Mouse (Mus musculus) urinary bladder, postnatal 10 days (tissue): ENCODE results near the gene Zbed4.
"Not testable (repeated sequence)": the region's sequence is repeated elsewhere in the genome, so short reads cannot be mapped to it uniquely, and the experiment has no call there.

ENCODE experiments used
- DNase-seq: peaks from one replicate; pipeline ENCODE4 v3.0.0; 2022; ENCODE audit warnings: low spot score

Gene Zbed4

DNA sequence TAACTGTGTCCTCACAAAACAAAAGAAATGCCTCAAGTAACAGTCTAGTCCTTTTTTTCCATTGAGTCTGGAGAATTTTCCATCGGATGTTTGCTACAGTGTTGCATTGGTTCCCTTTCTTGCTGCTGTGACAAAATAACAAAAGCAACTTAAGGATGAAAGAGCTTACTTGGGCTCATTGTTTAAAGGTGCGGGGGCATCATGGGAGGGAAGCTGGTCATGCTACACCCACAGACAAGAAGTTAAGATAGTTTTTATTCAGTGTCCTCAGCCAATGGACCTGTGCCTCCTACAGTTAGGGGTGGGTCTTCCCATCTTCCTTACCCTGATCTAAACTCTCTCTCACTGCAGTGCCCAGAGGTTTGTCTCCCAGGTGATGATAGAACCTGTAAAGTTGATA, 13.0 kb upstream of the Zbed4 start:
- DNase-seq, result no peak

DNA sequence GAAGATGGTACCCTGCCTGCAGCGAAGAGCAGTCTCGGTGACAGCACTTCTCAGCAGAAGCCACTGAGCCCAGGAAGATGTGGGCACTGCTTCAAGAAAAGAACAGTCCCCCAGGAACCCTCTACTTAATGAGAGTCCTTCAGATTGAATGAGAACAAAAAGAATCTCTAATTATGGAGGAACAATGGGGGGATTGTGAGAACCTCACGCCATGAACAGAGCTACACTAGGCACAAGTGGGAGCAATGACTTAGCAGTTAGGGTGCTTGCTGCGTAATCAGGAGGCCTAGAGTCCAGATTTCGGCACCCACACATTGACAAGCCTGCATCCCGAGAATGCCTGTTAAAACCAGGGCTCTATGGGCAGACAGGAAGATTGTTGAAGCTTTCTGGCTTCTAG, 10.1 kb upstream of the Zbed4 start:
- no peak for DNase-seq

DNA sequence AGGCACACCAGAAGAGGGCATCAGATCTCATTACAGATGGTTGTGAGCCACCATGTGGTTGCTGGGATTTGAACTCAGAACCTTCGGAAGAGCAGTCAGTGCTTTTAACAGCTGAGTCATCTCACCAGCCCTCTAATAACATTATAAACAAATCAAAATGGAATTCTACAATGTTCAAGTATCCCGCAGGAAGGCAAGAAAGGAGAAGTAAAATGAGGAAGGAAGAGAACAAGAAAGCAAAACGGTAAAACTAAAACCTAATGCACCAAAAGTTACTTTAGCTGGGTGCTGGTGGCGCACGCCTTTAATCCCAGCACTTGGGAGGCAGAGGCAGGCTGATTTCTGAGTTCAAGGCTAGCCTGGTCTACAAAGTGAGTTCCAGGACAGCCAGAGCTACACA, 8.1 kb upstream of the Zbed4 start:
- DNase-seq, result not testable (repeated sequence)

DNA sequence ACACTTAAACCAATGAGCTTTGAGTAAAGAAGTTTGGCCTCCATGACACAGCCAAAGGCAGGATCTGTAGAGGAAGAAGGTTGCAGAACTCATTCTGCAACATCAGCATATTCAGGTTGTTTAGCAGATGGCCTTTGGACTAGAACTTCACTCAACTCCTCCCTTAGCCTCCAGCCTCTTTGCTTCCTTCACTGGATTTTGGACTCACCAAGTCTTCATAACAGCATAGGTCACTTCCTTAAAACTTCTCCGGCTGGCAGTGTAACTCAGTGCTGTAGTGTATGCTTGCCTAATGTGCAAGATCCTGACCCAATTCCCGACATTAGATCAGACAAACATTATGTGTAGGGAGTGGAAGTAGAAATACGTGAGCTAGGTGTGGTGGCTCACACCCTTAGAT, 6.1 kb upstream of the Zbed4 start:
- DNase-seq, result no peak

DNA sequence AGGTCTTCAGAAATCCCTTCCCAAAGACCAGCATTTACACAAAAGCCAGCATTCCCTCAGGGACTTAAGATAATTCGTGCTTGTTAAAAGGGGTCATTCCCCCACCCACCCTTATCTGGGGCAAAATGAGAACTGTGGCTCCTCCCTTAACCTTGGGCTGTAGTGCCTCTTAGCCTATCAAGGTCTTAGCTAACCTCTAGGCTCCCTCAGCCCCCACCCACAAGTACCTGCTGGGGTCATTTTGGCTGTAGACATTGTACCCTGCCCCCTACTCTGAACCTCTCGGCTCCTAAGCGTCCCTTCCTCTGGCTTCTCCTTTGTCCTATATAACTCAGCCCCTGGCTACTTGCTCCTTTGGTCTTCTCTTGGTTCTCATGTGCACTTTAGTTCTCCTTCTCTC, 5.5 kb upstream of the Zbed4 start:
- DNase-seq, result no peak

DNA sequence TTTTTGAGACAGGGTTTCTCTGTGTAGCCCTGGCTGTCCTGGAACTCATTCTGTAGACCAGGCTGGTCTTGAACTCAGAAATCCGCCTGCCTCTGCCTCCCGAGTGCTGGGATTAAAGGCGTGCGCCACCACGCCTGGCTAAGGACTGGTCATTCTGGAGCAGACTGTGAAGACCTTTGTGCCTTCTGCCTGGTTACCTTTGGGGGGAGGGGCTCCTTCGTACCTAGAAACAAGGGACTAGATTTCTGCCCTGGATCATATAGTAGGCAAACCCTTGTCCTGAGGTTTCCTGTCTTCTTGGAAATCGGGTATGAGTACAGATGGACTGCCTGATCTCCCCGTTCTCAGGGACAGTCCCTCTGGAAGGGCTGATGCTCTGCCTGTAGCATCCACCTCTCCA, 1.8 kb upstream of the Zbed4 start:
- not testable (repeated sequence) for DNase-seq

DNA sequence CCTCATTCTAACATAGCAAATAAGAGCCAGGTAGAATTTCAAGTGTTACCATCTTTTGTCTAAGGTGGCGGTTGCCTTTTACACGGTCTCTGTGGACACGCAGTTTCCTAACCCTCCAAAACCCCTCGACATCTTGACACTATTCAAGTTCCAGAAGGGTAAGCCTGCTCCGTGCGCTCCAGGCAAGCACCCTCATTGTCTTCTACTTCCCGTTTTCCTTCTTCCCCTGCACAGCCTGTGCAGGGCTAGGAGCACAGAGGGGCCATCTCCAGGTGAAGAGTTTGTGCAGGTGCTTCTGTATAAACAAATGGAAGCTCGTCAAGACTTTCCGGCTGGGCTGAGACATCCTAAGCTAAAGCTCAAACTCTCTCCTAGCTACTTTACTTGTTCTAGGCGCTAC, 1.4 kb upstream of the Zbed4 start:
- DNase-seq, result no peak

DNA sequence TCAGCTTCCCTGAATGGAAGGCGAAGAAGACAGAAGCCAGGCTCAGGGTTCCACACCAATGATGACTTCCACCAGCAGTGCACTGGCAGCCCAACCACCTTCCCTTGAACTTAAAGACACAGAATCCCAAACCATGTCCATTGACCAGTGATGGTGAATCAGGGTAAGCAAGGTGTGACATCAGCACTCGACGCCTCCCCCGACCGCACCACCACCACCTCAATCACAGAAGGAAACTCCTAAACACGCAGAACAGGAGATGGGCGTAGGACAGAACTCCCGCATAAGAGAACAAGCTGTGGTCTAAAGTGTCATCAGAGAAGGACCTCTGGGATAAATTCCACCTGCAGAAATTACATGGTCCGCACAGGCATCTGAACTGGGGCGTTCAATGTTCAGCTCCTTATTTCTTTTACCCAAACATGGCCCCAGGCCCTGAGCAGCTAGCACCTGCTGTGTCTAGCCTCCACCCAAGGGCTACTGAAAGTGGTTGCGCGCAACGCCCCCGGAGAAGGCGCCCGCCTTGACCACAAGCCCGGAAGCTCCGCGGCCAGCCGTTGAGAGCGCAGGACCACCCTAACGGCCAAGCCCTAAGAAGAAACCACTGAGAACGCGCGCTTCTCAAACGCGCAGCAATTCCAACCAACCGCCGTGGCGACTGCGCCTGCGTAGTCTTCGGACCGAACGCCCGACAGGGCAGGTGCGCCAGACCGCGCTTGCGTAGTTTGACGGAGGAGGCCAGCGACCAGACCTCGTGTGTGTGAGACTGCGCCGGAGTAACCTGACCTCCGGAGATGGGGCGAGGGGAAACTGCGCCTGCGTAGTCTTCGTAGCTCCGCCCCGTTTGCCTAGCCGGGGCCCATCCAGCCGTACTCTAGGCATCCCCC, 540 bp upstream of the Zbed4 start:
- DNase-seq, result peak; percentile 95

DNA sequence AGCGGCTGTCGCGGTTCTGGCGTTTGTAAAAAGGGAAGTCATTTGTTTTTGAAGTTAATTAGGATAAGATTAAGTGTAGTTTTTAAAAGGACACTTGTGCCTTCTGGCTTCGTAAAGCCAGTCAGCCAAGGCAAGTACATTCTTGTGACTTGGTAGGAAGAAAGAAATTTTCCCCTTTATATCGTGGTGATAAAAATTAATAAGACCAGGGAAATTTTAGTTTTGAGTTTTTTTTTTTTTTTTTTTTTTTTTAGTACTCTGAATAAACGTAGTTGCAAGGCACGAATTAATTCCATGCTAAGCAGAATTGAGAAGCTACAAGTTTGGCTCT, 908 bp downstream of the Zbed4 start:
- no peak for DNase-seq

DNA sequence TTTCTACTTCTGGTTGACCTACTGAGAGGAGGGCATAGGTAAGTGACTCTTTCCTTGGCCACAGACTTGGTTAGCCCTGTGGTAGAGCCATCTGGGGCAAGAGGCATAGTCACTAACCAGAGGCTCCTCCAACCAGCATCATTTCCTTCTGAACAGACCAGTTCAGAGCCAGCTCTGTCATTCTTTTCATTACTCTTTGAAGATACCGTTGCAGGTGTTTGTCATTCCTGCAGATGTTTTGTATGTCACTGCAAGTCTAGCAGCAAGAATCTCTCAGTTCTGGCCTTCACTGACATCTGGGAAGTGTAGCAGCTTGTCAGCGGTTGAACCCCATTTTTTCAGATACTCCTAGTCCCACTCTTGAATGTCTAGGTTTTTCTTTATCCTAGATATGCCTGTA, 3.4 kb downstream of the Zbed4 start:
- DNase-seq, result no peak

DNA sequence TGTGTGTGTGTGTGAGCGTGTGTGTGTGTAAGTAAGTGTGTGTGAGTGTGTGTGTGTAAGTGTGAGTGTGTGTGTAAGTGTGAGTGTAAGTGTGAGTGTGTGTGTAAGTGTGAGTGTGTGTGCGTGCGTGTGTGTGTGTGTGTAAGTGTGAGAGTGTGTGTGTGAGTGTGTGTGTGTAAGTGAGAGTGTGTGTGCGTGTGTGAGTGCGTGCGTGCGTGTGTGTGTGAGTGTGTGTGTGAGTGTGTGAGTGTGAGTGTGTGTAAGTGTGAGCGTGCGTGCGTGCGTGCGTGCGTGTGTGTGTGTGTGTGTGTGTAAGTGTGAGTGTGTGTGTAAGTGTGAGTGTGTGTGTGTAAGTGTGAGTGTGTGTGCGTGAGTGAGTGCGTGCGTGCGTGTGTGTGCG, 4.3 kb downstream of the Zbed4 start:
- DNase-seq, result no peak

DNA sequence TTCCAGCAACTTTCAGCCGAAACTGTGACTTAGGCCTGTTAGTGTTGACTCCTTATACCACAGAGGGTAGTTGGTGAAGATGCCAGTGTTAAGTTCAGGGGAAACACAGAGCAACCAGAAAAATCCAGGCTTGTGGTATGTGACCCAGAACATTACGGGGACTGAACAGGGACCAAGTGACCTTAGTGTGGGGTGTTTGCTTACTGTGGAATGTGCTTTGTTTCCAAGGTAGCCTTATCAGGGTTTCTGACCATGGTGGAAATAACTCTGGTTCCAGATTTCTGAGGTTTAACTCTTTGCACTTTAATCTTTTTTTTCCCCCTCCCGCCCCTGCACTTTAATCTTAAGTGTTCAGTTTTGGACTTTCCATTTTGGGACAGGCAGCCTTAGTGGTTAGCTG, 6.6 kb downstream of the Zbed4 start:
- DNase-seq, result no peak

DNA sequence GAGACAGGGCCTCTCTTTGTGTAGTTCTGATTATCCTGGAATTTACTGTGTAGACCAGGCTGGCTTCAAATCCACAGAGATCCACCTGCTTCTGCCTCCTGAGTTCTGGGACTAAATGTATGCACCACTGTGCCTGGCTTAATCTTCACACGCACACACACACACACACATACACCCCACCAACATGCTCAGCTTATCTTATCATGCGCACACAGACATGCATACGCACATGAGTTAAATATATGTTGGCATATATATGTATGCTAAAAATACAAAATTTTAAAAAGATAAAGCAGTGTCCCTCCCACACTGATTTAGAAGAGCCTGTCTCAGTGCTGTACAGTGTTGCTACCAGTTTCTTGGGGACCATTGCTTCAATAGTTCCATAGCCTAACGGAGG, 10.1 kb downstream of the Zbed4 start:
- DNase-seq, result no peak

DNA sequence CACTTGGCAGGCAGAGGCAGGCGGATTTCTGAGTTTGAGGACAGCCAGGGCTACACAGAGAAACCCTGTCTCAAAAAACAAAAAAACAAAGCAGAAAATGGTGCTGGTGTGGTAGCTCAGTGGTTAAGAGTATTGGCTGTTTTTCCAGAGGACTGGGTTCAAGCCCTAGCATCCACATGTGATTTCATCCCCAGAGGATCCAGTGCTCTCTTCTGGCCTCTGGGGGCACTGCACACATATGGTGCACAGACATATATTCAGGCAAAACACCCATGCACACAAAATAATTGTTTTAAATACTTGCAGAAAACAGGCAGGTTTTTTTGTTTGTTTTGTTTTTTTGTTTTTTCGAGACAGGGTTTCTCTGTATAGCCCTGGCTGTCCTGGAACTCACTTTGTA, 14.7 kb downstream of the Zbed4 start:
- DNase-seq, result not testable (repeated sequence)

DNA sequence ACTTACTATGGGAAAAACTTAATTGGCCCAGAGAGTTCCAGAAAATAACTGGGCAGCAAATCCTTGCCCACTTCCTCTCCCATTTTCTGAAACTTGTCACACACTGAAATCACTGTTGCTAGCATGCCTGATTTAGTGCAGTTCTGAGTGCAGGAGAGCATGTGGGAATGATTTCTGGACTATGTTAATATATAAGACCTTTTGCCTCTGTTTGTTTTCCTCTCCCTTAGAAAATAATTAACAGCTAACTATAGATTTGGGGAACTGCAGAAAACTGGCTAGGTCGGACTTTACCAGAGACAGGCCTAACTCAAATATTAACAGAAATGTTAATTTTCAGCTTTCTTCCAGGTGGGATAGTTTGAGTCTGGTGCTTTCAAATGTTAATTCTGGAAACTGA, 17.1 kb downstream of the Zbed4 start:
- DNase-seq, result no peak

DNA sequence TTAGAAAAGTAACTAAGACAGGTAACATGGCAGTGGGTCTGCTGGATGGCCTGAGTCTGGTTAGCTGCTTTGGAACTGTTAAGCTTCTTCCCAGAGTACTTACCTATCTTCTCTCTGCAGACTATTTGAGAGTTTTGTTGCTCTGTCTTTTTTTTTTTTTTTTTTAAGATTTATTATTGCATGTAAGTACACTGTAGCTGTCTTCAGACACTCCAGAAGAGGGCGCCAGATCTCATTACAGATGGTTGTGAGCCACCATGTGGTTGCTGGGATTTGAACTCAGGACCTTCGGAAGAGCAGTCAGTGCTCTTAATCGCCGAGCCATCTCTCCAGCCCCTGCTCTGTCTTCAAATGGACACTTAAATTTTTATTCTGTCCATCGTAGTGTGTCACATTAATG, 23.2 kb downstream of the Zbed4 start:
- not testable (repeated sequence) for DNase-seq

DNA sequence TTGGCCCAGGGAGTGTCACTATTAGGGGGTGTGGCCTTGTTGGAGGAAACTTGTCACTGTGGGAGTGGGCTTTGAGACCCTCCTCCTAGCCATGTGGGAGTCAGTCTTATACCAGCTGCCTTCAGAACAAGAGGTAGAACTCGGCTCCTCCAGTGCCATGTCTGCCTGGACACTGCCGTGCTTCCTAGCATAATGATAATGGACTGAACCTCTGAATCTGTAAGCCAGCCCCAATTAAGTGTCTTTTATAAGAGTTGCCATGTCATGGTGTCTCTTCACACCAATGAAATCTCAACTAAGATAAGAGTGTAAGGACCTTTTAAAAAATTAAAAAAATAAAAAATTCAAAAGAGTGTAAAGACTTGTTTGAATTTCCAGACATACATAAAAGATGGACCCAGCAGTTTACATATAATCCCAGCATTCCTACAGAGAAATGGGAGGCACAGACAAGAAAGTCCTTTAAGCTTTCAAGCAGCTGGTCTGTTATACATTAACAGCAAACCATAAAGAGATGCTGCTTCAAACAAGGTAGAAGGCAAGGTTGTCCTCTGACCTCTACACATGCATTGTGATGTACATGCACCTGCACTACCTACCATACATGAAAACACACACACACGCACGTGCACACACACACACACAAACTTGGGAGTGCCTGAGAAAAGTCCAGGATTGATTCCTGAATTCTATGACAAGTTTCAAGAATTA, 40.8 kb downstream of the Zbed4 start:
- DNase-seq, result no peak

DNA sequence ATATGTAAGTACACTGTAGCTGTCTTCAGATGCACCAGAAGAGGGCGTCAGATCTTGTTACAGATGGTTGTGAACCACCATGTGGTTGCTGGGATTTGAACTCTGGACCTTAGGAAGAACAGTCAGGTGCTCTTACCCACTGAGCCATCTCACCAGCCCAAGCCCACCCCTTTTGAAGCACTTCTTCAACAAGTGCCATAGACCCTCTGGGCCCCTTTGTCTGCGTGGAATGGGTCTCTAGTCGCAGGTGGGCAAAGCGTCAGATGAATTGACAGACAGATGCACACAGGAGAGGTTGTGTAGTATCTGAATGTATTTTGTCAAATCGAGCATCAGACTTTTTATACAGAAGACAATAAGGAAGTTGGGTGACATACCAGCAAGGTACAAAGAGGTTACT, 43.3 kb downstream of the Zbed4 start:
- not testable (repeated sequence) for DNase-seq

DNA sequence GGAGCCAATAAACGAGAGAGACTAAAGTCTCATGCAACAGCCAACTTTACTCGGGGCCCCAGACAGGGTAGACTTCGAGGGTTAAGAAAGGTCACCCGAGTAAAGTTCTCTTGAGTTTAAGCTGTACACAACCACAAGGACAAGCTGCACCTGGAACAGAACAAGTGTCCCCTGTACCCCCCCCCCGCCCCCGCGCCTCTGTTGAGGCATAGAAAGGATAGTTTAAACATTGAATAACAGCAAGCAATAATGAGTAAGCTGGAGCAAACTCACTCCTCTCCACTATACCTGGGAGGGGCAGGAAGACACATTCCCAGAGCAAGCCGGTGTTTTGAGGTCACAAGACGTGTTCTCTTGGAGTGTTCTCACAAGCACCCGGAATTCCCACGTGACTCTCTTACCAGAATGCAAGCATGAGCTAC, 48.5 kb downstream of the Zbed4 start:
- no peak for DNase-seq

DNA sequence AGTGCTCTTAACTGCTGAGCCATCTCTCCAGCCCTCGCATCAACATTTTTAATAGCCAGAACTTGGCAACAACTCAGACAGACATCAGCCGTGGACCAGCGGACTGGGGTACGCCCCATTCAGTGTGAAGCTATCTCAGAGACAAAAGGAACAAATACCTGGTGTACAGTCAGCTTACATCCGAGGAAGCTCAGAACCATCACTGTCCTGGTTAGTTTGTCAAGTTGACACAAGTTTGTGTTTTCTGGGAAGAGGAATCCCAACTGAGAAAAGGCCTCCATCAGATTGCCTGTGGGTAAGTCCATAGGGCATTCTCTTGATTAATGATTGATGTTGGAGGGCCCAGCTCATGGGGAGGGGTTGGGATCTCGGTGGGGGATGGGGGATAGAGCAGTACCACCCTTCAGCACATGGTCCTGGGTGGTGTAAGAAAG, 49.5 kb downstream of the Zbed4 start:
- no peak for DNase-seq

DNA sequence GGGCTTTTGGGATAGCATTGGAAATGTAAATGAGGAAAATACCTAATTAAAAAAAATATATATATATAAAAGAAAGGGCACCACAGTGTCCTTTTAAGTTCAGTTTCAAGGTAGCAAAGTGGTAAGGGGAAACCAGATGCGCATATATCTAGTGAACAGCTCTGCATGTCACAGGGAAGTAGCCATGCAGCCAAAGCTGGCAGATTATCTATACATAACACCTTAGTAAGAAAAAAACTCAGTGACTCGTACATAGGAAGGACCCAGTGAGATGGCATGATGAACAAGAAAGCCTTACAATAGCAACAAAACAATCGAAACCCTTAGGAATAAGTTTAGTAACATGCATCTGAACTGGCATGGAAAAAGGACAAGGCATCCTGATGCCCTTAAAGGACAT, 50.4 kb downstream of the Zbed4 start:
- DNase-seq, result no peak

DNA sequence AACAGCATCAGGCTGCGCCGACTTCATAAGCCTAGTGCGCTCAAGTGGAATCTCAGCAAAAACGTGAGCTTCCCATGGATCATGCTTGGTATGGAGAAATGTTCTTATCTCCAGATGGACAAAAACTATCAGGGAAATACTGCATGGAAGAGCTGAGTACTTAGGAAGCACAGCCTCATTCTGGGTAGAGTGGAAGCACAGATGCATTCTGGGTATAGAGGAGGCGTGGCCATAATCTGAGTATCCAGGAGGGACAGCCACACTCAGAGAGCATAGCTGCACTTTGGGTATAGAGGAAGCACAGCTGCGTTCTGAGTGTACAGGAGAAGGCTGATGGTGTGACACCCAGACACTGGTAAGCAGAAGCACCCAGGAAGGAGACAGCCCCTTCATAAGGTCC, 50.9 kb downstream of the Zbed4 start:
- DNase-seq, result no peak

DNA sequence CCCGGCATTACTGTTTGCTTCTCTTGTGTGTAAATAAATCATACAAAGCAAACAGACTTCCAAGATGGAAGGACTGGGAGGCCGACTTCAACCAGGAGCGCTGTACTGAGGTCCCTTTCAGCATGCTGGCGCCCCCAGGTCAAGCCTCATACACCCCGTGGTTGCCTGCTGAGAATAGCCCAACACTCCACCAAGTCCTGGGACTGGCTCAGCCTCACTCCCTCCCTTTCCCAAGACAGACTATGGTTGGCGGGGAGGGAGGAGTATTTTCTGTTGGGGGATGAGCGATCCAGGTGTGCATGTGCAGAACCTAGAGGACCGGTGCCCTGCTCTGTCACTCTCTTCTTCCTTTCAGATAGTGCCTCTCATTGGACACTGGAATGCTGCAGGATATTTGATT, 56.7 kb downstream of the Zbed4 start:
- no peak for DNase-seq

DNA sequence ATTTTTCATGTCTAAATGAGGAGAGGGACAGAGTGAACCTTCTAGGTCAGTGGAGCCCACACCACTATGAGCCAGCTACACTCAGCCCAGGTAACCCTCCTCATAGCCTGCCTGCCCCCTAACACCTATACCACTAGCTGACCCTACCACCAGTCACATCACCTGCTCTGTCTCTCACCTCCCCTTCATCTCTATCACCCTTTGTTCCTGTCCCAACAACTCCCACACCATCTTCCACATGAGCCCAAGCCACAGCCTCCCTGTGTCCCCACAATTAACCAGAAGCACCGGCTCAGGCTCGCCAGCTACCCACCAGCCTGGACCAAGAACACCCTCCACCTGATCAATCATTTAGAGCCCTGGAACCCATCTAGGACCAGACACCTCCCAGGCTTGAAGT, 58.9 kb downstream of the Zbed4 start:
- DNase-seq, result no peak
